Mouse (Mus musculus) gastrocnemius, adult 8-10 months (tissue): ENCODE data around the gene Tesk2. TPM values are rescaled to one million over a fixed set of nuclear protein-coding genes. Genes with fewer than 3 reads are reported as not detected.

Source experiments
- DNase-seq, 2 experiments: peaks; one replicate each; pipeline ENCODE4 v3.0.0; 2022; ENCODE audit warnings: low spot score in 2 of 2
- total RNA-seq, 4 experiments: library from RNA; stranded (reverse); gene quantifications; 2 replicates each; pipeline ENCODE4 v1.2.4; 2022

The Tesk2 gene
- total RNA-seq, 4 experiments from 2014 or later: 1.6 to 1.9 (median 1.7) TPM

DNA sequence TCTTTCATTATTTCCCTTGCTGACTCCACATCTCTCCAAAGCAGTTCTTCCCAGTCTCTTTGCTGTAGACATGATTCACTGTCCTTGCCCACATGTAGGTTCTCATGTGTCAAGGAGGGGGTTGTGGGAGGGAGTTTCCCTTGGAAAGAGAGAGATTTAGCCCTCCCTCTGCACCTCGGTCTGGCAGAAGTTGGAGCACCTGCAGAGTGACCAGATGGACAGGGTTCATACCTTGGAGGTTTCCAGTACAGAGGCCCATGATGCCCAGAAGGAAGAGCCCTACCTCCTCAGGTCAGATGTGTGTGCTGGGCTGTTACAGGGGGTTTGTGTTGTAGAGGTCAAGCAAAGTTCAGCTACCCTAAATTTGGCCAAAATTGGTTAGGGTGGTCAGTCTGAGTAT lies 8.2 kb upstream of the Tesk2 start:
- no peak for DNase-seq

DNA sequence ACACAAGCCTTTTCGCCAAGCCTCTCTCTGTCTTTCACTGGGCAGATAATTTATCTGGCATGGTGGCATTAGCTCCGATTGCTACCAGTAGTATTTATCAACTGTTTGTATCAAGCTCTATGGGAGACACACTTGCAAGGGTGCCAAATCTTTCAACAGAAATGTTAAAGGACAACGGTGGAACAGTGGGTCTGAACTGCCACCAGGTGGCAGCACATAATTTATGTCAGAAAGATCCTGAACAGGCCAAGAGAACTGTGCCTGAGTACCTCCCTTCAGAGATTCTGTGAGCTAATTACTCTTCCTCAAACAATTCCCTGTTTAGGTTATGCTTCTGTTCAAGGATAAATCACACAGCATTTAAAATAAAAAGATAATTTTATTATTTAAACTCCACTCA lies 1.4 kb upstream of the Tesk2 start:
- peak; percentile 24 to 29 for DNase-seq

DNA sequence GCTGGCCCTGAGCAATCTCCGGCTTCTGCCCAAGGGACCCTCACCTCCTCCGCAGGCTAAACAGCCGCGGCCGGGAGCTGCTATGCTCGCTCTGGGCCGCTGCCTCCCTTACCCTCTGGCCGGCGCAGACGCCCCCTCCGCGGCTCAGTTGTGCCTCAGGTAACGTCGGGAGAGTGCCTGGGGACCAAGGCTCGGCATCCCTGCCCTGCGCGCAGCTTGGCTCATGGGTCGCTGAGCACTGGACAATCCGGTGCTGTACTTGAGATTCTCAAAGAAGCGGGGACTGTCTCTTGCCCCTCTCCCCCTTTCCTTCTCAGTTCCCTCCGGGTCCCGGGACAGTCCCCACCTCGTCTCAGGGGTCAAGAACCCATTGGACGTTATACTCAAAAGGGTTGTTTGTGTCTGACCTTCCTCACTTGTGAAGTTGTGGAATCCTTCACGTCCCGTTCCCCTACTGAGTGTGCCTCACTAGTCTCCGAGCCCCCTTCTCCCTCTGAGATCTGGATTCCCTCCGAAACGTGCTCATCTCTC lies 415 bp downstream of the Tesk2 start:
- DNase-seq: no peak

DNA sequence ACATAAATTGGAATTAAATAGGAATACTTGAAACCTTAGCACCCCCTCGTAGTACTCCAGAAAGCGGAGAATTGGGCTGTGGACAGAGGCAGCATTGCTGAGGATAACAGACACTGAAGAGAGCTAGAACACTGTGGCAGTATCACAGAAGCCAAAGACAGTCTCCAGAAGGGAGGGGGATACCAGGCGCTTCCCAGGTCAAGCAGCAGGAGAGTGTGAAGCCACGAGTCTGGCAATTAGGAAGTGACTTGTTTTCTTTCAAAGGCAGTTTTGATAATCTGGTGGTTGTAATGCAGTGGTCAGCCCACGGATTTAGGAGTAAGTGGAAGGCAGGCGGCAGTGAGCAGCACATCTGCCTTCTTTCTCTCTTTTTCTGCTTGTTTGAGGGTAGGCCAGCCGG lies 1.5 kb downstream of the Tesk2 start:
- no peak for DNase-seq

DNA sequence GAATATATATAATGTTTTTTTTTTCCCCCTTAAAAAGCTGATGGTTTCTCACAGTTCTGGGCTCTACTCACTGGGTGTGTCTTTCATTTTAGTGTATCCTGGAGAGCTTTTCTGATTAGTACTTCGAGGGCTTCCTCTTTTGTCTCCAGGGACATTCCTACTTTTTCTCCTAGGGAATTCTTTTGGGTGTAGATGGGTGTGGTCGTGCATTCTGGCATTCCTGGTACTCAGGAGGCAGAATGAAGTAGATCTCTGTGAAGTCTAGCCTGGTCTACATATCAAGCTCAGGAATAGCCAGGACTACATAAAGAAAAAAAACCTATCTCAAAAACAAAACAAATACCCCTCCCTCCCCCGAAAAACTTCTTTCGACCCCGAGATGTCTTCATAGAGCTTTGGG lies 4.7 kb downstream of the Tesk2 start:
- no peak for DNase-seq

- no peak for DNase-seq
Measured at GRCm38 (mm10) chr4:116727401-116727800, 6.7 kb downstream of the Tesk2 start.

GRCm38 (mm10) chr4:116729532-116729931 lies 8.8 kb downstream of the Tesk2 start:
- no peak for DNase-seq

DNA sequence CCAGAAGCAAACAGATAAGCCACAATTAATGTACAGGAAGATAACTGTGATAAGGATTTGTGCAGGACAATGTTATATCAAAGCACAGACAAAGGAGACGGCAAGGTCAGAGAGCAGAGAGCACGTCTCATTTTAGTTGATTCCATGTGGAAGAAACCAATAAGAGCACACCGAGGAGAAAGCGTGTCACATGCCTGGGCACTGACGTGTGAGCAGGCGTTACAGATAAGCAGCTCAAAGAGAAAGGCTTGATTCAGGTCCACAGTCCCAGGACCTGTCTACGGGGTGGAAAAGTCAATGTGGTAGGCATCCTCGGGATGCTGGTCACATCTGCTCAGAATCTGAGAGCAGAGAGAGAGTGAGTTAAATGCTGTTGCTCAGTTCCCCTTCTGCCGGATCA lies 10.3 kb downstream of the Tesk2 start:
- DNase-seq: no peak

- DNase-seq: no peak
Measured at GRCm38 (mm10) chr4:116732355-116732754, 11.6 kb downstream of the Tesk2 start.

DNA sequence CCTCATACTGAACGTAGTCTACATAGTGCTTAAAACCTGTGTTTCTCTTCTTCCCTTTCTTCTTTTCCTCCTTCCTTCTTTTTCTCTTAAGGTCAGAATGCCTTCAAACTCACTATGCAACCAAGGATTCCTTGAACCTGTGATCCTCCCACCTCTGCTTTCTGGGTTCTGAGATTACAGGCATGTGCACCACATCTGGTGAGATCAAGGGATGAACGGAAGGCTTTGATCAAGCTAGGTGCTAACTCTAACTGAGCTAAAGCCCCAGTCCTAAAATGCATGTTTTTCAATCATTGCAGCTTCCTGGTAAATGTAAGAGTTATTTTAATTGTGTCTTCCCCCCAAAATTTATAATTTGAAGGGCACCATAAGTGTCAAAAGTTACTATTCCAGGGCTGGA lies 14.2 kb downstream of the Tesk2 start:
- DNase-seq: no peak

DNA sequence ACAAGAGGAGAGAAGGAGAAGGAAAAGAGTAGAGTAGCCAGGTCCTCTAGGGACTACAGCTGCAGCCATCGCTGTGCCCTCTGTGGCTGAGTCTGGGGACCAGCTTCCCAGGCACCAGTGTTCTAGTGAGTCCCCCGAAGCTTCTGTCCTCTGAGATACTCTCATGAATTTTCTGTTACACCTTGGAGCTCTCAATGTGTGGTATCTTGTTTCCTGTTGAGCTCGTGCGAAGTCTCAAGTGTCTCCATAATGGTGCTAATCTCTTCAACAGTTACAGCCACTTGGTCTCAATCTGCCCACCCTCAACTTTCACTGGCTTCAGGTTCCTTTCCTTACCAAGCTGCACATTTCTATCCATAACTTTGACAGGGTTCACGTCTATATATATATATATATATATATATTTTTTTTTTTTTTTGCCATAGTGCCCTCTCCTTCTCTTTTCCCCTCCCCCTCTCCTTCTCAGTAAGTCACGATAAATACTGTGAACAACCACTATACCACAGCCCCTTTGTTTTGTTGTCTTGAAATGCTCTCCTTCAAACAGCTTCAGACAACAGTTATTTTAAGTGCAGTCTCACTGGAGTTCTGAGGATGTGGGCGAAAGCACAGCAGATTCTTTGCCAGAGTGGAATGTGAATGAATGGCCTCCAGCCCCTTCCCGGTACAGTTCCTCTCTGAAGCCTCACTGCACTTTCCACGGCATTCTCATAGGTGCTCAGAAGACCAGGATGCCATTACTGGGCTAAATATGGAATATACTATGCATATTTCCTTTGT lies 18.4 kb downstream of the Tesk2 start:
- DNase-seq: no peak

GRCm38 (mm10) chr4:116749750-116750149 lies 29.0 kb downstream of the Tesk2 start:
- DNase-seq: no peak

DNA sequence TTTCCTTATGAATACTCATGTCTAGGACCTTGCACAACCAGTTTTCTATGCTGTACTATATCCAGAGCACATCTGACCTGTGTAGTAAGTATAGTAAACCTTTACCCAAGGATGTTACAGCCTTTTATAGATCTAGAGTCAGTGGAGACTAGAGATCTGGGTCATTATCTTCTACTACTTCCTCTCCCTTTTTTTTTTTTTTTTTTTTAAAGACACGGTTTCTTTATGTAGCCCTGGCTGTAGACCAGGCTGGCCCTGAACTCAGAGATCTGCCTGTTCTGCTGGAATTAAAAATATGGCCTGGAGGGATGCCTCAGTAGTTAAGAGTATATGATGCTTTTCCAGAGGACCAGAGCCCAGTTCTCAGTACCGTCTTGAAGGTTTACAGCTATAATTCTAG lies 41.2 kb downstream of the Tesk2 start:
- DNase-seq: no peak

GRCm38 (mm10) chr4:116764001-116764400 lies 43.3 kb downstream of the Tesk2 start:
- DNase-seq: no peak

DNA sequence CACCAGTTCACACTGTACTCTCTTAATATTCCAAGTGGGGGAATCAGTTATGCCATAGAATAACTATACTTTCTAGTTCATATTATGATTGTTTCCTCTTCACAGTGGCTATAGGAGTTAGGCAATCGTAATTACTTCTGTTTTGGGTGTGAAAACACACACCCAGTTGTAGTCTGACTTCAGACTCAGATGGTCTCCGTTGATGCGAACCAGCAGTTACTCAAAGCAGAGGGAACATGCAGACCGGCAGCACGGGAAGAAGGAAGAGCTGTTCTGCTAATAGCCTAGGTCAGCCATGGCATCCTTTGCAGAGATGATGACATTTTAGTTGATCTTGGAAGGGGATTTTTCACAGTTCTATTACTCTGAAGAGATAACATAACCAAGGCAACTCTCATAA lies 47.8 kb downstream of the Tesk2 start:
- DNase-seq: no peak

DNA sequence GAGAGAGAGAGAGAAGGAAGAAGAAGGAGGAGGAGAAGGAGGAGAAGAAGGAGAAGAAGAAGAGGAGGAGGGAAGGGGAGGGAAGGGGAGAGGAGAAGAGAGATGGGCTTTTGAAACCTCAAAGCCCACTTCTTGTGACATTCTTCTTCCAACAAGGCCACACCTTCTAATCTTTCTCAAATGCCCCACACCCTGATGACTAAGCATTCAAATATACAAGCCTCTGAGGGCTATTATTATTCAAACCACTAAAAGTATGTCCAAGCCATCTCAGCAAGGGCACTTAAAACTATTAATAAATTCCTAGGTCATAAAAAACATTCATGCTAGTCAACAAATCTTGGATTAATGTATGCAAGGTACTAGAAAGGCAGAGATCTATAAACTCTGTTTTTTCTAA lies 48.3 kb downstream of the Tesk2 start:
- no peak for DNase-seq

DNA sequence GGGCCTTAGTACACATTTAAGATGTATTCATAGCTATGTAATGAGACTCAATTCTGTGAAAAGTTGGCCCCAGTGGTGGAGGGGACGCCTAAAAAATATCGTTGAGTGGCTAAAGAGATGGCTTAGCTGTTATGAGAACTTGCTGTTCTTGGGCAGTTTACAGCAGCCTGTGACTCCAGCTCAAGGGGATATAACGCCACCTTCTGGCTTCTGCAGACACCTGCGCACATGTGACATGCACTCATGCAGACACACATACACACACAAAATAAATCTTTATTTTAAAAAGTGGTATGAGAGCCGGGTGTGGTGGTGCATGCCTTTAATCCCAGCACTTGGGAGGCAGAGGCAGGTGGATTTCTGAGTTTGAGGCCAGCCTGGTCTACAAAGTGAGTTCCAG lies 55.6 kb downstream of the Tesk2 start:
- no peak for DNase-seq

- no peak for DNase-seq
Measured at GRCm38 (mm10) chr4:116777079-116777478, 56.3 kb downstream of the Tesk2 start.

- DNase-seq: no peak
Measured at GRCm38 (mm10) chr4:116780541-116780940, 59.8 kb downstream of the Tesk2 start.

GRCm38 (mm10) chr4:116781366-116781765 lies 60.6 kb downstream of the Tesk2 start:
- no peak for DNase-seq

DNA sequence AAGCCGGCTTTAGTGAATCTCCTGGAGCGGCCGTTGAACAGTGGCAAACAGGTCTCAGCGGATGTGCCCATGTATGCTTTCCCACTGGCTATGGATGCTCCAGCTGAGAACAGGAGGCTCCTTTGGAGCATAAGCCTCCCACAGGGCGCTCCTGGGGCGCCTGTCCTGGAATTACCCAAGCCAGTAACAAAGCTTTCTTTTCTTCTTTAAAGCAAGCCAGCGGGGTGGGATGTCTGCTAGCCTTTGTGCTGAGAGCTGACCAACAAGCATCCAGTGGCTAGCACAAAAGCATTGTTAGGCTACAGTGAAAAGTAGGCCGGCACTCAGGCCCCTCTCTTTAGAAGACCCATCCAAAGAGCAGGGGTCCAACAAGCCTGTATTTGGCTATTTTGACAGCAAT lies 61.4 kb downstream of the Tesk2 start:
- no peak for DNase-seq

- DNase-seq: no peak
Measured at GRCm38 (mm10) chr4:116786587-116786986, 65.8 kb downstream of the Tesk2 start.

DNA sequence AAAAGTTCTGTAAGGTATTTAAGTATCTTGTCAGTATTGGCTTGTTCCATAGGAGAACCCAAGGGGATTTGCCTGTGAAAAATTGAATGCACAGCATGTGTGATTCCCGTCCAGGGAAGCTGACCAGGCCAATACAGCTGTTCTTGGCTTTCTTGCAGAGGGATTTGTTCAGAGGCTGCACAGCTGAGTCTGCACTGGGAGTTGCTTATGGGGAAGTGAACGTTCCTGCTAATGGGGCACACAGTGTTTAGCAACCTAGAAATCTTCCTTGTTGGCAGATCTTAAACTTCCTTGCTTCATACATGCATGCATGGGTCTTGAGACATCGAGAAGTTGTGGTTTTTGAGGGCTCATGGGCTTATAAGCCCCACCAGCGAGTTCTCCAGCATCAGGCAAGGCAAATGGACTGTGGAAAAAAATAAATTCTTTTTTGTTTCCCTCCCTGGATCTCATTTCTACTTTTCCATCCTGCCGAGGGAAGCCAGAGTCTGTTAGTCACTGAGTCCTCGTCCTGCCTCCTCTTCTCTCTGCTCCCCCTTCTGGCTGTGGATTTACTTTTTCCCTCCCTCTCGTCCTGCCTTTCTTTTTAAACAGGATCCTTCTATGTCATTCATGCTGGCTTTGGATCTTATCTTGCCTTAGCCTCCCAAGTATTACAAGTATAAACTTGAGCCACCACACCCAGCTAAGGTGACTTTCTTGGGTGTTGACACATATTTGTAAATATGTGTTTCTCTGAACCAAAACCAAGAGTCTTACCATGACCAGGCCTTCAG lies 67.4 kb downstream of the Tesk2 start:
- no peak for DNase-seq
